Mouse (Mus musculus) liver, adult 2 months (tissue): Measurements from ENCODE around the gene Gabarapl2. TPM values are rescaled to one million over a fixed set of nuclear protein-coding genes. Genes with fewer than 3 reads are reported as not detected.
A peak's percentile ranks its signal among the peaks of the same experiment; 100 is the strongest.

Experiments
- DNase-seq: peaks from one replicate; pipeline ENCODE4 v3.0.0-alpha.2; 2011; ENCODE audit warnings: low read depth, low spot score; ENCODE audit errors: extremely low read depth
- H3K27ac ChIP-seq: fragments of 200-500 bp; replicated peaks from 2 replicates; pipeline ENCODE4 v1.5.1; 2012; ENCODE audit warnings: low read depth, mild to moderate bottlenecking, control low read depth, inconsistent platforms, low read length; ENCODE audit not compliant: insufficient read depth
- H3K27me3 ChIP-seq: fragments of 200-500 bp; 2 replicates; pipeline ENCODE4 v1.6.1; 2012; ENCODE audit warnings: mild to moderate bottlenecking, moderate library complexity, low read length, inconsistent platforms; ENCODE audit not compliant: control insufficient read depth, insufficient read depth
- H3K36me3 ChIP-seq: fragments of 200-500 bp; 2 replicates; pipeline ENCODE4 v1.6.1; 2012; ENCODE audit warnings: low read length, inconsistent platforms; ENCODE audit not compliant: control insufficient read depth, insufficient read depth
- H3K4me1 ChIP-seq: fragments of 200-500 bp; 2 replicates; pipeline ENCODE4 v1.6.1; 2011; ENCODE audit warnings: low read length; ENCODE audit not compliant: control insufficient read depth, insufficient read depth
- H3K4me3 ChIP-seq: fragments of 200-500 bp; 2 replicates; pipeline ENCODE4 v1.5.1; 2011; ENCODE audit warnings: low read depth, mild to moderate bottlenecking, control low read depth, low read length, moderate library complexity; ENCODE audit not compliant: insufficient read depth
- H3K79me2 ChIP-seq: fragments of 200-500 bp; 2 replicates; pipeline ENCODE4 v1.6.1; 2012; ENCODE audit warnings: inconsistent platforms, mild to moderate bottlenecking, low read length, moderate library complexity; ENCODE audit not compliant: control insufficient read depth, insufficient read depth
- H3K9ac ChIP-seq: fragments of 200-500 bp; 2 replicates; pipeline ENCODE4 v1.6.1; 2012; ENCODE audit warnings: low read depth, mild to moderate bottlenecking, control low read depth, inconsistent platforms, low read length
- CTCF ChIP-seq: fragments of 200-500 bp; IDR thresholded peaks from 2 replicates; pipeline ENCODE4 v1.5.1; 2011; ENCODE audit warnings: low read depth, low read length, control low read depth
- POLR2A ChIP-seq: fragments of 200-500 bp; IDR thresholded peaks from 2 replicates; pipeline ENCODE4 v1.6.1; 2011; ENCODE audit warnings: low read length, control low read depth; ENCODE audit not compliant: insufficient read depth; ENCODE audit errors: extremely low read depth
- WGBS: fragments of 180-500 bp; shearing (Covaris S2); methylation state at CpG from one replicate; pipeline ENCODE4 v1.1.7; 2018; 5-methylcytosine and 5-hydroxymethylcytosine counted together
- polyA plus RNA-seq: library from polyadenylated mRNA; depleted of rRNA; stranded (reverse); fragments of >200 nt; gene quantifications from 2 replicates; pipeline ENCODE4 v1.2.3, GENCODE M21; 2012
- total RNA-seq: library from RNA; depleted of rRNA; stranded (reverse); fragments of >200 nt; gene quantifications from 2 replicates; pipeline ENCODE4 v1.2.3, GENCODE M21; 2014

Gene Gabarapl2
- total and polyA plus RNA-seq, 2 experiments, result 24.1 to 39.5 TPM

GRCm38 (mm10) chr8:111978147-111978546 lies 37.6 kb downstream of the Gabarapl2 start:
- peaks cover 4% of the 10 kb centered on the region for H3K4me1 ChIP-seq
- H3K9ac ChIP-seq, result no peak overlapping the region
- H3K4me3 ChIP-seq, result no peak overlapping the region
- no peaks in the 10 kb centered on the region for H3K27me3 ChIP-seq
- no peak for DNase-seq
- no peaks in the 10 kb centered on the region for H3K79me2 ChIP-seq
- 57% methylated on average over 10 of the region's 10 CpGs for WGBS
- no peak overlapping the region for H3K27ac ChIP-seq
- TF ChIP-seq CTCF (no peak), POLR2A (no peak)
- H3K36me3 ChIP-seq, result no peaks in the 10 kb centered on the region; the same call in 1 of the 2 replicates

DNA sequence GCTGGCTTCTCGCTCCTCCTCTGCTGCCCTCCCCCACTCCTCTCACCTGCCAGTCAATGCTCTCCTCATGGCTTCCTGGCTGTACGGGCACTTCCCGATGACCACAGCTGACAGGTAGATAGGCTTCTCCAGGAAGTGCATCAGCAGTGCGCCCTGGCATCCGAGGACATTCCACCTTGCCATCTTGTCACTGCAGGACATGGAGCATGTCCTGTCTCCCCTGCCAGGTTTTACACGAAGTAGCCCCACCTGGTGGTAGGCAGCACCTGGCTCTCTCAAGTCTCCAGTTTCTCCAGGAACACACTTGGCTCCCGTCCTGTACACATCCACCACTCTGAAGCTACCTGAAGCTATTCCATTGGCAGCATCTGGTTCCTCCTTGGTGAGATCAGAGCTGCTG lies 41.6 kb downstream of the Gabarapl2 start:
- Histone ChIP-seq H3K36me3 (peaks cover 7% of the 10 kb centered on the region), H3K9ac (no peak overlapping the region), H3K4me3 (no peak overlapping the region), H3K27me3 (no peaks in the 10 kb centered on the region), H3K27ac (no peak overlapping the region), H3K79me2 (no peaks in the 10 kb centered on the region), H3K4me1 (no peaks in the 10 kb centered on the region)
- WGBS, result 74% methylated on average over 7 of the region's 7 CpGs
- TF ChIP-seq CTCF (0 out of 2 replicates have a peak, but pooled peaks have one; percentile 20), POLR2A (no peak)
- DNase-seq, result no peak

- H3K9ac ChIP-seq, result no peak overlapping the region
- H3K79me2 ChIP-seq, result no peaks in the 10 kb centered on the region
- peaks cover 13% of the 10 kb centered on the region for H3K36me3 ChIP-seq
- no peaks in the 10 kb centered on the region for H3K4me1 ChIP-seq
- no peak for DNase-seq
- H3K27ac ChIP-seq, result no peak overlapping the region
- 87% methylated on average over 10 of the region's 10 CpGs for WGBS
- no peak overlapping the region for H3K4me3 ChIP-seq
- no peaks in the 10 kb centered on the region for H3K27me3 ChIP-seq
- TF ChIP-seq CTCF, result no peak
- TF ChIP-seq POLR2A, result no peak
Observed at GRCm38 (mm10) chr8:111984511-111984910, 44.0 kb downstream of the Gabarapl2 start.

GRCm38 (mm10) chr8:111989911-111990310 lies 49.4 kb downstream of the Gabarapl2 start:
- H3K9ac ChIP-seq, result no peak overlapping the region
- no peak for TF ChIP-seq POLR2A
- peak; percentile 86 for TF ChIP-seq CTCF
- H3K36me3 ChIP-seq, result peaks cover 19% of the 10 kb centered on the region
- H3K4me1 ChIP-seq, result no peaks in the 10 kb centered on the region
- H3K79me2 ChIP-seq, result no peaks in the 10 kb centered on the region; the same call in 1 of the 2 replicates
- 8% methylated on average over 7 of the region's 7 CpGs for WGBS
- H3K27ac ChIP-seq, result no peak overlapping the region
- no peak overlapping the region for H3K4me3 ChIP-seq
- DNase-seq, result peak; percentile 54
- H3K27me3 ChIP-seq, result no peaks in the 10 kb centered on the region

DNA sequence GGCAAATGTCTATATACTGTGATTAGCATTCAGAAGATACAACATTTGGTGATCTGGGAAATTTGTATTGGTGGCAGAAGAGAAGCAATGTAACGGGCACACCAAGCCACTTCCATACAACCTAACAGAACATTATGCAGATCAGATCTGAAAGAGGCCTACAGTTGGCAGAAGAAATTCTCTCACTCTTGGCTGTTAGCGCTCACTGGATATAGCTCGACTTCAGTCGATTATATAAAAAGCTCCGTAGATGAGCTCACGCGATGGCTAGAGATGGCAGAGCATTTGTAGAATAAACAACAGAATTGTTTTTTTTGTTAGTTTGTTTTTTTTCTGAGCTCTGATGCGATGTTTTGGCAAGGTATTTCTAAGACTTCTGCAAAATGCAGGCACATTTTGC lies 50.8 kb downstream of the Gabarapl2 start:
- Histone ChIP-seq H3K4me3 (peak overlapping the region; percentile 99; the same call in 1 of the 2 replicates), H3K27me3 (no peaks in the 10 kb centered on the region), H3K79me2 (no peaks in the 10 kb centered on the region; the same call in 1 of the 2 replicates), H3K27ac (no peak overlapping the region), H3K9ac (no peak overlapping the region; the same call in 1 of the 2 replicates), H3K4me1 (no peaks in the 10 kb centered on the region), H3K36me3 (peaks cover 21% of the 10 kb centered on the region)
- WGBS, result 53% methylated on average over 8 of the region's 8 CpGs
- no peak for TF ChIP-seq POLR2A
- no peak for TF ChIP-seq CTCF
- DNase-seq, result no peak

DNA sequence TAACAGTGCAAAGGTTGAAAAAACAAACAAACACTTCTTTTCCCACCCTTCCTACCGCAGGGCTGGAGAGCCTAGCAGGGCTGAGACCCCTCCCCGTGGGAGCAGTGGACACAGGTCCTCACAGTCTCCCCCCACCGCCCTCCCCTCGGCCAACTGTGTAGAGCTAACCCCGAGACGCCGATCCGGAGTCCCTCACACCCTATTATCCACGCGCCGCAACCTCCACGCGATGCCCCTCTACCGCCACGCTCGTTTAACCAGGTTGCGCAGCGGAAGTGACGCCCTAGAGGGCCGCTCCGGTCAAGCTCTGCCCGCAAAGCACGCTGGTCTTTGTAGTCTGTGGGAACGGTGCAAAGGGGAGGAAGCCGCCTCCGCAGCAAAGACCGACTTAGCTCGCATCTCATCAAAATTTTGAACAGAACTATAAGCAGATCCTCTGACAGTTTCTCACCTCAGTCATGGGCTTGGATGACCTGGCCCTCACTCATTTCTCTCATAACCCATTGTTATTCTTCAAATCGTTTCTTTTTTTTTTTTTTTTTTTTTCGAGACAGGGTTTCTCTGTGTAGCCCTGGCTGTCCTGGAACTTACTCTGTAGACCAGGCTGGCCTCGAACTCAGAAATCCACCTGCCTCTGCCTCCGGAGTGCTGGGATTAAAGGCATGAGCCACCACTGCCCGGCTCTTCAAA lies 51.7 kb downstream of the Gabarapl2 start, which contains the start of gene Adat1:
Gene Adat1 (minus strand): TSS at position 290 of the 690 bp plus-strand sequence.
- 3% methylated on average over 33 of the region's 33 CpGs for WGBS

More for the DNA sequence above, 51.7 kb downstream of the Gabarapl2 start, which contains the start of gene Adat1:
- H3K36me3 ChIP-seq, result peaks cover 24% of the 10 kb centered on the region
- peak within 1 kb of the TSS; percentile 91 for H3K9ac ChIP-seq
- H3K4me1 ChIP-seq, result no peaks in the 10 kb centered on the region
- H3K79me2 ChIP-seq, result no peaks in the 10 kb centered on the region; the same call in 1 of the 2 replicates
- TF ChIP-seq CTCF (no peak), POLR2A (peak; percentile 50; the same call in 1 of the 2 replicates)
- H3K27me3 ChIP-seq, result no peaks in the 10 kb centered on the region
- H3K4me3 ChIP-seq, result peak within 1 kb of the TSS; percentile 99
- DNase-seq, result peak; percentile 81
- H3K27ac ChIP-seq, result peak within 1 kb of the TSS; percentile 52
